Mouse (Mus musculus): ENCODE measurements around the gene Fndc10. TPM values are rescaled to one million over a fixed set of nuclear protein-coding genes. Genes with fewer than 3 reads are reported as not detected.
"Not testable (repeated sequence)": the region's sequence is repeated elsewhere in the genome, so short reads cannot be mapped to it uniquely, and the experiment has no call there.

The Fndc10 gene
- total RNA-seq (2021): 1 to 10 TPM; 3.5 to 4.7 TPM

DNA sequence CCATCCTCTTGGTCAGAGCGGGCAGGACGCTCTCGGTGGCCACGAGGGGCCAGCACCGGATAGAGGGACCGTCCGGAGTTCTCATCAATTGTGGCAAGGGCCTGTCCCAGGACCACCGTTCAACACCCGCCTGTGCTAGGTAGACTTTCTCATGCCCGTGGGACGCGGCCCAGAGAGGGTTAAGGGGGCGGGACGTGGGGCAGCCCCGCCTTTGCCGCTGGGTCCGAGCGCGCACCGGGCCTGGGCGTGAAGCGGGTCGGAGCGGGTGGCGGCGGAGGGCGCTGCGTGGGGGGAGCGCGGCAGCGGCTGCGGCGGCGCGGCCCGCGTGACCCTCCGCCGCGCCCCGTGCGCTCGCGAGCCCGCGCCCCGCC lies at the start of gene Fndc10:
Fndc10 (plus strand) TSS at position 232 of the 371 bp plus-strand sequence.
- DNase-seq: peak; percentile 67

GRCm38 (mm10) chr4:155645308-155645707 lies 48.8 kb upstream of the Fndc10 start, which contains the start of gene Gm10563:
Gene Gm10563 (minus strand): TSS chr4:155645408.
- DNase-seq: not testable (repeated sequence)

DNA sequence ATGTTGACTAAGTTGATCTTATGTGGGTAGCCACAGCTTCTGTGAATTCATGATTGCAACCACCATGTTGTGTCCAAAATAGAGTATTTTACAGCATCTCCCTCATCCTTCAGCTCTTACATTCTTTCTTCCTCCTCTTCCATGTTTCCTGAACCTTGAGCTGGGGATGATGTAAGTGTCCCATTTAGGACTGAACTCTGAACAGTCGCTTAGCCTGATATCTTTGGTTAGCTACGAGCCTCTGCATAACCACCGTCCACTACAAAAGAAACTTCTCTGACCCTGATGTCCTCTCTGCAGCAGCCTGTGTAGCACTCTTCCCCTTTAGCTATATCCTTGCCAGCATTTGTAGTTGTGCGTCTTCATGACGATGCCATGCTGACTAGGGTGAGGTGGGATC lies 48.4 kb upstream of the Fndc10 start:
- DNase-seq: no peak

GRCm38 (mm10) chr4:155649355-155649754 lies 44.8 kb upstream of the Fndc10 start:
- DNase-seq: no peak

- peak; percentile 74 for DNase-seq
Measured at GRCm38 (mm10) chr4:155651553-155652269, 42.4 kb upstream of the Fndc10 start.

- no peak for DNase-seq
Measured at GRCm38 (mm10) chr4:155652283-155653085, 41.7 kb upstream of the Fndc10 start.

- peak; percentile 81 for DNase-seq
Measured at GRCm38 (mm10) chr4:155653086-155653450, 41.1 kb upstream of the Fndc10 start, which contains the start of gene Mmp23. Gene Mmp23 (minus strand): TSS chr4:155653384.

DNA sequence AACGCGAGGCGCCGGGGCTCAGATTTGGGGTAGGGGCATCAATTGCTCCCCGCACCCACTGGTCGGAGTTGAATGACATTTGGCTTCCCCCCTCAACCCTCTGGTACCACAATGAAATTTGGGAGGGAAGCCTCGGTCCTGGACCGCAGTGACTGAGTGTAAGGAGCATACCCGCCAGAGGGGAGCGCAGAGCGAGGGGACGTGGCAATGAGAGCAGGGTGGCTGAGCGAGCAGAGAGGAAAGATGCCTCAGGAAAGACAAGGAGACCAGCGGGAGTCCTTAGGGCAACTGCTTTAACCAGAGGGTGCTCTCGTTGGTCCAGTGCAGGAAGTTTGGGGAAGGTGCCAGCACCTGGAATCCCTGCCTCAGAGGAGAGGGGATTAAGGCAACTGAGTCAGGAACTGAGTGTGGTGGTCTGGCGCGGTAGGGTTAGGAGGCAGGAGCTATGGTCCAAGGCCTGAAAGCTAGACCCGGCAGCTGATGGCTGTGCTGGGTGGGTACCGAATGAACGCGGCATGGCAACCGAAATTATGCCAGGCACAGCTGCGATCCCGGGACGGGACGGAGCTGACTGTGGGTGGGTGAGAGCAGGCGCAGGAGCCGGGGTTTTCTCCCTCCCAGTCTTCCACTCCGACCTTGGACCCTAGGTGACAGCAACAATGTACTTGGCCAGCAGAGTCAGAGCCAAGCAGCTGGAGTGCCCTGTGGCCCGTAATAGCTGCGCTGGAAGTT lies 40.5 kb upstream of the Fndc10 start:
- peak; percentile 62 for DNase-seq

GRCm38 (mm10) chr4:155654183-155654455 lies 40.0 kb upstream of the Fndc10 start:
- no peak for DNase-seq

- DNase-seq: peak; percentile 71
Measured at GRCm38 (mm10) chr4:155654456-155655298, 39.5 kb upstream of the Fndc10 start.

DNA sequence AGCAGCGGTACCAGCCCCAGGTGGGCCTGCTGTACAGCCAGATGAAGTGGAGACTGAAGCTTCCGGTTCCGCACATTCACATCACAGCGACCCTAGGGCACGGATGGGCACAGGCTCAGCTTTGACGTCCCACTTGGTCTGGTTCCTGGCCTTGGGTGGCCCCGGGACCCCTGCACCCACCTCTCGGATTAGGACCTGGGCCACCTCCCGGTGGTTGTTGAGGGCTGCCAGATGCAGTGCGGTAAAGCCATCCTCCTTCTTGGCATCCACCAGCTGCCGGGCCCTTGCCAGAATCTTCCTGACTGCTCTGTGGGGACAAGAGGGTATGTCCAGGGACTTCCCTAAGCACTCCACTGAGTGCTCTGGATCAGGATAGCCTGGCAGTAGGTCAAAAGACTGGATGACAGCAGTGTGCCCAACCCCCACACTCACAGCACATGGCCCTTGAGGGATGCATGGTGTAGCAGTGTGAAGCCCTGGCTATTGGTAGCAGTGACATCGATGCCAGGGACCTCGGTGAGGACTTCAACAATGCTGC lies 37.9 kb upstream of the Fndc10 start:
- DNase-seq: no peak

DNA sequence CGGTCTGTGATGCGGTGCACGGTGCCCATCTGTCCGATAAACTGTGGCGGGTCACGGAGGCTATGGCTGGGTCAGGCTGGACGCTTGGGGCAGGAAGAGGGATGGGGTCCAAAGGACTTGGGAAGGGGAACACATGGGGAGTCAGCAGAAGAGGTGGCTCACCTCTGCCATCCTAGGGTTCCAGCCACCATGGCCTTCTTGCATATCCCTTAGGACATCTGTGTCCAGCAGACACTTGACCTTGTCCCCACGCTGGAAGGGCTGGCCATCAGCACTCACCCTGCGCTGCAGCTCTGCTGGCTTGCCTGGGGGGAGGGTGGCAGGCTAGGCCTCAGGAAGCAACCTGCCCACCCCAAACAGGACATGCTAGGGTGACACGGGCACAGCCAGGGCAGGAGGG lies 35.2 kb upstream of the Fndc10 start:
- DNase-seq: no peak

GRCm38 (mm10) chr4:155660641-155661040 lies 33.5 kb upstream of the Fndc10 start:
- DNase-seq: peak; percentile 44

DNA sequence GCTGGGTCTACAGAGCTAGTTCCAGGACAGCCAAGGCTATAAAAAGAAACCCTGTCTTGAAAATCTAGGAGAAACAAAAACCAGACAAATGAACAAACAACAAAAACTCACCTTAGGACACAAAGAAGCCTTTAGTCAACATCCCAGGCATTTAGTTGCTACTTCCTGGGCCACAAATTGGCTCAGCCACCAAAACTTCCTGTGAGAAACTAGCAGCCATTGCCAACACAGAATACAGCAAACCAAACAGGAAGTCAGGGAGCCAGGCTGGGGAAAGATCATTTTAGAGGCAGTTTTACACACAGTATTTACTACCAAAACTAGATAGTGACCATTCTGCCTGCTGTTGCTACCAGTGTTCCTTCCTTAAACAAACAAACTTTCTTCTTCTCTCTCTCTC lies 27.2 kb upstream of the Fndc10 start:
- no peak for DNase-seq

DNA sequence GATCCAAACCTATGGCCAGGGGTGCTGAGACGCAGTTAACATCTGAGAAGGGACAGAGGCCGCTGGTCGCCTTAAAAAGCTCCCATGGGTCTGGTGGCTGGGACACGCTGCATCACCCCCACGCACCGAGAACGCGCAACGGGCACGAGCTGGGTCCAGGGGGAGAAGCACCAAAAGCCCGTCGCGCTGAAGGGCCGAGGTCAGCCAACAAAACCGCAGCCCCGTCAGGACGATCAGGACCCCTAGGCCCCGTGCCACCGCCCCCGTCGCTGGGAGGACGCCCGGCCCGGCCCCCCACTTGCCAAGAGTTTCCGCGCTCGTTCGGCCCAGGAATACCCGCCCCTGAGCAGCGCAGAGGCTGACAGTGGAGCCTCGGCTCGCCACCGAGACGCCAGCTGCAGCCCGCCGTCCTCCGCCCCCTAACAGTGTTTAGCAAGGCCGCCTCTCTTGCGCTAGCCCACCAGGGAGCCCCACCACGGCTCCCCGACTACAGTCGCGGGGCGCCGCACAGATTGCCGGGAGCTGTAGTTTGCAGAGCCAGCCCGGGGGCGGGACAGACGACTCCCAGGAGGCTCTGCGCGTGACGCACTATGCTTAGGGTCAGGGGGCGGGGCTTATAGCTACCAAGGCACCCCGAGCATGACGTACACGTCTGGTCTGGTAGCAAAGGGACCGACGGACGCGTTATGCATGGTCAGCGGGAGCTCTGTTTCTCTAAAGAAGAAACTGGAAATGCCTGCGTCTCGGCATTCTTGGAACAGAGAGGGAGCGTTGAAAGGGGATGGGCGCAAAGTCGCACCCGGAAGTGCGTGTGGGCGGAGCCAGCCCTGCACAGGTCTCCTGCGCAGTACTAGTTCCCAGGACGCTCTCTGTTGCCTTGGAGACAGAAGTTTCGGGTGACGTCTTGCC lies 25.2 kb upstream of the Fndc10 start, which contains the start of gene Mib2:
Mib2 (minus strand) TSS at position 510 of the 909 bp plus-strand sequence.
- peak; percentile 97 for DNase-seq

- no peak for DNase-seq
Measured at GRCm38 (mm10) chr4:155669598-155670075, 24.5 kb upstream of the Fndc10 start.

- not testable (repeated sequence) for DNase-seq
Measured at GRCm38 (mm10) chr4:155670236-155670635, 23.9 kb upstream of the Fndc10 start.

DNA sequence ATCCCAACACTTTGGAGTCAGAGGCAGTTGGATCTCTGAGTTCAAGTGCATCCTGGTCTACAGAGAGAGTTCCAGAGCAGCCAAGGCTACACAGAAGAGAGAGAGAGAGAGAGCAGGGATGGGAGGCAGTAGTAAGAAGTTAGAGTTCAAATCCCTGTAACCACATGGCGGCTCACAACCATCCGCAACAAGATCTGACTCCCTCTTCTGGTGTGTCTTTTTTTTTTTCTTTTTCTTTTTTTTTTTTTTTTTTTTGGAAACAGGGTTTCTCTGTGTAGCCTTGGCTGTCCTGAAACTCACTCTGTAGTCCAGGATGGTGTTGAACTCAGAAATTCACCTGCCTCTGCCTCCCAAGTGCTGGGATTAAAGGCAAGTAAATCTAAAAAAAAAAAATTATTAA lies 22.1 kb upstream of the Fndc10 start:
- DNase-seq: no peak

GRCm38 (mm10) chr4:155675991-155676390 lies 18.2 kb upstream of the Fndc10 start:
- no peak for DNase-seq

- DNase-seq: not testable (repeated sequence)
Measured at GRCm38 (mm10) chr4:155683670-155684277, 10.4 kb upstream of the Fndc10 start.
